Mouse (Mus musculus) MEL (cell line): Measurements from ENCODE around the gene Sebox. TPM values are rescaled to one million over a fixed set of nuclear protein-coding genes. Genes with fewer than 3 reads are reported as not detected.

ENCODE experiments used
- DNase-seq: peaks from one replicate; pipeline ENCODE4 v3.0.0; 2011; ENCODE audit warnings: low read depth, low spot score
- H3K27ac ChIP-seq: 2 replicates; pipeline ENCODE4 v1.5.1; 2012; ENCODE audit warnings: low read depth, mild to moderate bottlenecking, control low read depth, low read length, moderate library complexity; ENCODE audit not compliant: control insufficient read depth
- H3K27me3 ChIP-seq, 2 experiments: fragments of 150-350 bp in 1 of 2; sonication (generic) in 1 of 2; 2 replicates each; pipeline ENCODE4 v1.6.1; 2012; ENCODE audit warnings: low read length in 2 of 2, mild to moderate bottlenecking in 2 of 2, improper control_type of control experiment in 1 of 2, moderate library complexity in 1 of 2; ENCODE audit not compliant: insufficient read depth in 2 of 2, control insufficient read depth in 1 of 2
- H3K36me3 ChIP-seq, 2 experiments: 2 replicates each; pipeline ENCODE4 v1.6.1; 2012 to 2014; ENCODE audit warnings: low read length in 2 of 2, improper control_type of control experiment in 1 of 2, inconsistent platforms in 1 of 2, mild to moderate bottlenecking in 1 of 2; ENCODE audit not compliant: insufficient read depth in 2 of 2, control insufficient read depth in 1 of 2
- H3K4me1 ChIP-seq, 2 experiments: fragments of 150-350 bp in 1 of 2; sonication (generic) in 1 of 2; 2 replicates each; pipeline ENCODE4 v1.6.1; 2012; ENCODE audit warnings: low read length in 2 of 2, improper control_type of control experiment in 1 of 2, mild to moderate bottlenecking in 1 of 2; ENCODE audit not compliant: insufficient read depth in 2 of 2, control insufficient read depth in 1 of 2
- H3K4me3 ChIP-seq, 2 experiments: fragments of 150-350 bp in 1 of 2; sonication (generic) in 1 of 2; 2 replicates each; pipeline ENCODE4 v1.5.1; 2012; ENCODE audit warnings: low read depth in 2 of 2, low read length in 2 of 2, mild to moderate bottlenecking in 2 of 2, moderate library complexity in 2 of 2, control low read depth in 1 of 2, improper control_type of control experiment in 1 of 2; ENCODE audit not compliant: control insufficient read depth in 1 of 2, insufficient read depth in 1 of 2
- H3K79me2 ChIP-seq: 2 replicates; pipeline ENCODE4 v1.6.1; 2012; ENCODE audit warnings: mild to moderate bottlenecking, low read length, moderate library complexity; ENCODE audit not compliant: control insufficient read depth, poor library complexity, insufficient read depth
- H3K9ac ChIP-seq: 2 replicates; pipeline ENCODE4 v1.6.1; 2012; ENCODE audit warnings: low read depth, mild to moderate bottlenecking, control low read depth, low read length, moderate library complexity; ENCODE audit not compliant: control insufficient read depth, poor library complexity, severe bottlenecking
- H3K9me3 ChIP-seq: fragments of 150-350 bp; sonication (generic); replicated peaks from 2 replicates; pipeline ENCODE4 v1.6.1; 2012; ENCODE audit warnings: mild to moderate bottlenecking, low read length, improper control_type of control experiment, moderate library complexity; ENCODE audit not compliant: insufficient read depth
- CHD1 ChIP-seq: IDR thresholded peaks from 2 replicates; pipeline ENCODE4 v1.6.1; 2012; ENCODE audit warnings: low read depth, mild to moderate bottlenecking, inconsistent platforms, low read length, improper control_type of control experiment
- CHD2 ChIP-seq: IDR thresholded peaks from 2 replicates; pipeline ENCODE4 v1.6.1; 2011; ENCODE audit warnings: low read length, improper control_type of control experiment
- E2F4 ChIP-seq: IDR thresholded peaks from 2 replicates; pipeline ENCODE4 v1.6.1; 2011; ENCODE audit warnings: low read depth, low read length, improper control_type of control experiment, borderline replicate concordance
- ETS1 ChIP-seq: IDR thresholded peaks from 2 replicates; pipeline ENCODE4 v1.6.1; 2012; ENCODE audit warnings: low read depth, mild to moderate bottlenecking, inconsistent platforms, low read length, improper control_type of control experiment, moderate library complexity
- GABPA ChIP-seq: IDR thresholded peaks from 2 replicates; pipeline ENCODE4 v1.6.1; 2012; ENCODE audit warnings: low read depth, mild to moderate bottlenecking, inconsistent platforms, low read length, improper control_type of control experiment, moderate library complexity
- GATA1 ChIP-seq: IDR thresholded peaks from 2 replicates; pipeline ENCODE4 v1.6.1; 2011; ENCODE audit warnings: low read depth, low read length, improper control_type of control experiment
- KAT2A ChIP-seq: conservative IDR thresholded peaks from 2 replicates; pipeline ENCODE4 v1.6.1; 2012; ENCODE audit warnings: low read depth, low read length, improper control_type of control experiment, inconsistent platforms
- MAFK ChIP-seq: IDR thresholded peaks from 2 replicates; pipeline ENCODE4 v1.6.1; 2011; ENCODE audit warnings: low read depth, mild to moderate bottlenecking, low read length, improper control_type of control experiment, borderline replicate concordance
- MAX ChIP-seq: IDR thresholded peaks from 2 replicates; pipeline ENCODE4 v1.6.1; 2011; ENCODE audit warnings: low read length, improper control_type of control experiment
- MAZ ChIP-seq: IDR thresholded peaks from 2 replicates; pipeline ENCODE4 v1.6.1; 2012; ENCODE audit warnings: low read depth, mild to moderate bottlenecking, inconsistent platforms, low read length, improper control_type of control experiment
- MEF2A ChIP-seq: IDR thresholded peaks from 2 replicates; pipeline ENCODE4 v1.6.1; 2014; ENCODE audit warnings: low read depth, mild to moderate bottlenecking, inconsistent platforms, low read length, improper control_type of control experiment; ENCODE audit not compliant: poor library complexity, insufficient replicate concordance, severe bottlenecking; ENCODE audit errors: extremely low read depth
- MXI1 ChIP-seq: IDR thresholded peaks from 2 replicates; pipeline ENCODE4 v1.6.1; 2011; ENCODE audit warnings: mild to moderate bottlenecking, low read depth, low read length, improper control_type of control experiment
- MYB ChIP-seq: IDR thresholded peaks from 2 replicates; pipeline ENCODE4 v1.6.1; 2011; ENCODE audit warnings: mild to moderate bottlenecking, low read depth, low read length, improper control_type of control experiment
- MYC ChIP-seq: IDR thresholded peaks from 2 replicates; pipeline ENCODE4 v1.6.1; 2011; ENCODE audit warnings: low read depth, mild to moderate bottlenecking, low read length, improper control_type of control experiment, moderate library complexity
- NELFE ChIP-seq: IDR thresholded peaks from 2 replicates; pipeline ENCODE4 v1.6.1; 2011; ENCODE audit warnings: low read depth, low read length, improper control_type of control experiment
- POLR2A ChIP-seq, 2 experiments: IDR thresholded peaks; 2 replicates each; pipeline ENCODE4 v1.6.1; 2011 to 2012; ENCODE audit warnings: low read length in 2 of 2, mild to moderate bottlenecking in 2 of 2, control low read depth in 1 of 2, improper control_type of control experiment in 1 of 2, low read depth in 1 of 2, moderate library complexity in 1 of 2; ENCODE audit not compliant: control insufficient read depth in 1 of 2, insufficient read depth in 1 of 2, poor library complexity in 1 of 2
- POLR2AphosphoS2 ChIP-seq: IDR thresholded peaks from 2 replicates; pipeline ENCODE4 v1.6.1; 2011; ENCODE audit warnings: low read length, improper control_type of control experiment
- POLR2AphosphoS5 ChIP-seq: IDR thresholded peaks from 2 replicates; pipeline ENCODE4 v1.6.1; 2012; ENCODE audit warnings: low read depth, borderline replicate concordance, mild to moderate bottlenecking, inconsistent platforms, low read length, moderate library complexity, mixed read lengths
- RCOR1 ChIP-seq: IDR thresholded peaks from 2 replicates; pipeline ENCODE4 v1.6.1; 2012; ENCODE audit warnings: low read depth, mild to moderate bottlenecking, inconsistent platforms, low read length, improper control_type of control experiment
- SIN3A ChIP-seq: IDR thresholded peaks from 2 replicates; pipeline ENCODE4 v1.6.1; 2012; ENCODE audit warnings: low read length, improper control_type of control experiment, inconsistent platforms
- SMC3 ChIP-seq: IDR thresholded peaks from 2 replicates; pipeline ENCODE4 v1.6.1; 2011; ENCODE audit warnings: low read depth, low read length, improper control_type of control experiment
- TAL1 ChIP-seq: IDR thresholded peaks from 2 replicates; pipeline ENCODE4 v1.6.1; 2012; ENCODE audit warnings: mild to moderate bottlenecking, inconsistent platforms, low read length, moderate library complexity, mixed read lengths
- TBP ChIP-seq: IDR thresholded peaks from 2 replicates; pipeline ENCODE4 v1.8.0; 2011; ENCODE audit warnings: low read depth, low read length, improper control_type of control experiment
- TCF12 ChIP-seq: IDR thresholded peaks from 2 replicates; pipeline ENCODE4 v1.6.1; 2014; ENCODE audit warnings: low read depth, mild to moderate bottlenecking, inconsistent platforms, low read length, improper control_type of control experiment, moderate library complexity
- UBTF ChIP-seq: IDR thresholded peaks from 2 replicates; pipeline ENCODE4 v1.6.1; 2012; ENCODE audit warnings: low read depth, mild to moderate bottlenecking, inconsistent platforms, low read length, improper control_type of control experiment, moderate library complexity, borderline replicate concordance; ENCODE audit not compliant: insufficient read depth
- USF1 ChIP-seq: IDR thresholded peaks from 2 replicates; pipeline ENCODE4 v1.6.1; 2014; ENCODE audit warnings: low read depth, mild to moderate bottlenecking, inconsistent platforms, low read length, improper control_type of control experiment, moderate library complexity
- ZC3H11A ChIP-seq: IDR thresholded peaks from 2 replicates; pipeline ENCODE4 v1.6.1; 2012; ENCODE audit warnings: low read depth, mild to moderate bottlenecking, inconsistent platforms, low read length, improper control_type of control experiment
- ZKSCAN1 ChIP-seq: IDR thresholded peaks from 2 replicates; pipeline ENCODE4 v1.6.1; 2012; ENCODE audit warnings: low read depth, mild to moderate bottlenecking, inconsistent platforms, low read length, improper control_type of control experiment, moderate library complexity
- ZNF384 ChIP-seq: IDR thresholded peaks from 2 replicates; pipeline ENCODE4 v1.6.1; 2012; ENCODE audit warnings: low read depth, mild to moderate bottlenecking, inconsistent platforms, low read length, improper control_type of control experiment
- polyA plus RNA-seq, 2 experiments: library from polyadenylated mRNA; stranded (reverse) in 1 of 2; unstranded in 1 of 2; fragments of >175 nt in 1 of 2; fragments of >200 nt in 1 of 2; gene quantifications; 2 replicates each; pipeline versions ENCODE4 v1.2.1 to v1.2.4; 2012; ENCODE audit warnings: low replicate concordance in 2 of 2, low read depth in 1 of 2; ENCODE audit not compliant: insufficient read length in 2 of 2, insufficient read depth in 1 of 2, missing spikeins in 1 of 2
- total RNA-seq: library from RNA; depleted of rRNA; stranded (reverse); fragments of 300-350 nt; gene quantifications from 2 replicates; pipeline ENCODE4 v1.2.3, GENCODE M21; 2012

Gene Sebox
- total and polyA plus RNA-seq, 3 experiments: 0.06 to 0.15 TPM; not detected in 1

DNA sequence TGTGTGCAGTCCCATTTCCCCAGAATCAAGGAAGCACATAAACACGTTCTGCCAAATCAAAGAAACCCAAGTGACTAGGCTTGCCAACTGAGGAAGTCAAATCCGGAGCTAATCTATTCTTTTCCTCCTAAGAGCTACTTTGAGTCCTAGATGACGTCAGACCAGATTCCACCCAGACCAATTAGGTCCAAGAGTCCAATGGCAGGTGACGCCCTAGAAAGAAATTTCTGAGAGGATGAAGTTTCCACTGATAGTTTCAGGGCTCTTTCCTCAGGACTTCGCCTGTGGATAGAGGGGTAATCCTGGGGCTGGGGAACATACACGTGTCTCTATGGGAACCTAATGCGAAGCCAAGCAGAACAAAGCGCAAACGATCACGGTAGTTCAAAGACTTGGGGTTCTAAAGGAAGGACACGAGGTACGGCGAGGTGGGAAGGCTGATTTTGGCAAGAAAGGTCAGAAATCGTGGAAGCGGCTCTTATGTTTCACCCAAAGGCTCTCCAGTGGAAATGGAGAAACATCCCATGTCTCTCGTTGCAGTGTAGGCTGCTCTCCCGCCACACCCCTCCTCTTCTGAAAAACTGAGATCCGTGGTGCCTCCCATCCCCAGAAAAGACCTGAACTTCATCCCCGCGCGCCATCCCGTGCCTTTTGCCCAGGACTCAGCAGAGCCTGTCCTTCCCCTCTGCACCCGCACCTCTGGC, 32.3 kb downstream of the Sebox start:
- Histone ChIP-seq H3K9ac (peak overlapping the region; percentile 48), H3K79me2 (peaks cover 23% of the 10 kb centered on the region), H3K27me3 (no peaks in the 10 kb centered on the region), H3K27ac (peak overlapping the region; percentile 29; the same call in 1 of the 2 replicates), H3K4me3 (peak overlapping the region; percentile 67 to 81), H3K36me3 (peaks cover 3 to 25% of the 10 kb centered on the region in 2 experiments), H3K4me1 (peaks cover 0 to 34% of the 10 kb centered on the region in 2 experiments; a peak in 3 of 4 replicates), H3K9me3 (no peaks in the 10 kb centered on the region)
- peak; percentile 65 for TF ChIP-seq MAX
- TF ChIP-seq RCOR1: peak; percentile 67
- no peak for TF ChIP-seq MYB
- peak; percentile 76 for DNase-seq

DNA sequence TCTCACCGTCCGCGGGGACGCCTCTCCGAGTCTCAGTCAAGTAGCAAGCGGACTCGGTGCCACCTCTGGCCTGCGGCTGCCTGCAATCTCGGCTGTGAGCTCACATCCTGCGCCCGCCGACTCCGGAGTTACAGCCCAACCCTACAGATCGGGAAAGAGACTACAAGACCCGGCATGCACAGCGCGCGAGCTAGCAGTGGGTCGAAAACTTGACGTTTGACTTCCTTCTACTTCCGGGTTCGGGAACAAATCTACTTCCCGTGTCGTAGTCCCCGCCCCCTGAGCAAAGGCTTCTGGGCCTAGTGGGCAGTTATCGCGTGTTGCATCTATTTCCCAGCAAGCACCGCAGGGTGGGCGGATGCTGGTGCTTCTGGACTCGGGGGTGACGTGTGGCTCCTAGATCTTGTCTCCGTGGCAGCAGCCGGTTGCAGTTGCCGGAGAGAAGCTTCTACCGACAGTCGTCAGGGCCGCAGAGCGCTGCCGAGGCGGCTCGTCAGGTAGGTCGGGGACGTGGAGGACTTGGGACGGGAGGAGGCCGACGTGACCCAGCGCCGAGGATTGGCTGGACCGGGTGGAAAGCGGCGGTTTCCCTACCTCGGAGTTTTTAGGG, 32.9 kb downstream of the Sebox start, which contains the start of the genes Tnfaip1 and Ift20:
Tnfaip1 (minus strand) TSS at position 253 of the 610 bp plus-strand sequence.
Ift20 (plus strand) TSS at position 282 of the 610 bp plus-strand sequence.
- Histone ChIP-seq H3K27ac (peak within 1 kb of the TSS; percentile 66), H3K9ac (peak within 1 kb of the TSS; percentile 87), H3K27me3 (no peaks in the 10 kb centered on the region), H3K4me3 (peak within 1 kb of the TSS; percentile 76 to 87), H3K36me3 (peaks cover 4 to 25% of the 10 kb centered on the region in 2 experiments), H3K79me2 (peaks cover 23% of the 10 kb centered on the region), H3K4me1 (peaks cover 0 to 34% of the 10 kb centered on the region in 2 experiments; a peak in 3 of 4 replicates), H3K9me3 (no peaks in the 10 kb centered on the region)
- DNase-seq: peak; percentile 100
- TF ChIP-seq CHD2 (peak; percentile 91), ZC3H11A (no peak), GATA1 (peak; percentile 96), POLR2A (IDR thresholded peaks at IDR 0.05; ENCODE audit: control insufficient read depth in 1 of 2, insufficient read depth in 1 of 2, low read depth in 1 of 2, low read length in 2 of 2, poor library complexity in 1 of 2) (peak; percentile 93 to 99), USF1 (peak; percentile 68), MAFK (no peak), MYC (peak; percentile 89), MAX (peak; percentile 80; the same call in 1 of the 2 replicates), ETS1 (peak; percentile 92), POLR2AphosphoS5 (no peak), NELFE (peak; percentile 98), UBTF (0 out of 2 replicates have a peak, but pooled peaks have one; percentile 51), E2F4 (no peak), SMC3 (peak; percentile 9; the same call in 1 of the 2 replicates), ZKSCAN1 (no peak), POLR2AphosphoS2 (peak; percentile 96), SIN3A (peak; percentile 98), TCF12 (peak; percentile 84), MAZ (0 out of 2 replicates have a peak, but pooled peaks have one; percentile 86), MYB (peak; percentile 50; the same call in 1 of the 2 replicates), RCOR1 (peak; percentile 83), KAT2A (peak; percentile 99), CHD1 (no peak), TAL1 (no peak), GABPA (peak; percentile 51; the same call in 1 of the 2 replicates), MEF2A (no peak), MXI1 (peak; percentile 96), TBP (peak; percentile 88), ZNF384 (no peak; the same call in 1 of the 2 replicates)
